Mouse (Mus musculus): Measurements from ENCODE around the gene Fpr-rs6. TPM values are rescaled to one million over a fixed set of nuclear protein-coding genes. Genes with fewer than 3 reads are reported as not detected.

Fpr-rs6 gene
- not detected in 2 replicates for polyA plus RNA-seq (2014; fragmentation: Nextera tagmentation; extraction: Ambion mirVana)

DNA sequence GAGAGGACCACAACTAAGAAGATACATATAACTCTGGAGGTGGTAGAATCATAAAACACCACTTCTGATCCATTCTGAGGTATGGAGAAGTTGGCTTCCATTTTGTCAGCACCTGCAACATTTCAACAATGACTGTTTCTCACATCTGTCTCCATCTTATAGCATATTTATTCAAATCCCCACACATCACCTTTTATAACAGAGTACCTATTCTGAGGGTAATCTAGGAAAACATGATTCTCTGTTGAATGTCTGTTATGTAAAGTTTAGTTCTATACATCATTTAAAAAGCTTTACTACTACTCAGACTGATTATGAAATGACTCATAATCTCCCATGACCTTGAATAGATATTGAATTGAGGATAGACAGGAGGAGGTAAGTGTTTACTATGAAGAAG, at the start of gene Fpr-rs6:
Gene Fpr-rs6 (minus strand): TSS at position 101 of the 400 bp plus-strand sequence.
- no peaks in the 10 kb centered on the region for H3K27me3 ChIP-seq (ENCODE audit: control insufficient read depth, insufficient read depth, low read length)

More for the DNA sequence above, at the start of gene Fpr-rs6:
- H3K4me3 ChIP-seq (ENCODE audit: low read depth, low read length): no peak within 1 kb of the TSS
- no peak within 1 kb of the TSS for H3K9ac ChIP-seq (ENCODE audit: low read depth, low read length)
- ATAC-seq (replicated peaks; ENCODE audit: insufficient number of reproducible peaks, low FRiP score, low TSS enrichment): no peak
- H3K4me1 ChIP-seq (ENCODE audit: control insufficient read depth, insufficient read depth, low read length): no peaks in the 10 kb centered on the region
- no peaks in the 10 kb centered on the region for H3K36me3 ChIP-seq (ENCODE audit: control insufficient read depth, insufficient read depth, low read length)
- H3K4me2 ChIP-seq: no peak within 1 kb of the TSS
- H3K27ac ChIP-seq (ENCODE audit: low read depth, low read length): no peak within 1 kb of the TSS
- no peaks in the 10 kb centered on the region; the same call in 1 of the 2 replicates for H3K9me3 ChIP-seq (replicated peaks; ENCODE audit: control insufficient read depth, low read length)

Other genes starting within 250 kb of the Fpr-rs6 start
- gene Vmn2r104, start 134.8 kb downstream of the Fpr-rs6 start, polyA plus RNA-seq (2014; fragmentation: Nextera tagmentation; extraction: Ambion mirVana): not detected in 2 replicates
- gene Fpr-rs7, start 68.9 kb downstream of the Fpr-rs6 start, polyA plus RNA-seq (2014; fragmentation: Nextera tagmentation; extraction: Ambion mirVana): not detected in 2 replicates
- not detected in 2 replicates for gene Vmn2r105, start 52.0 kb upstream of the Fpr-rs6 start, polyA plus RNA-seq (2014; fragmentation: Nextera tagmentation; extraction: Ambion mirVana)
- gene Vmn2r106, start 102.5 kb upstream of the Fpr-rs6 start, polyA plus RNA-seq (2014; fragmentation: Nextera tagmentation; extraction: Ambion mirVana): not detected in 2 replicates
- not detected in 2 replicates for gene Vmn2r107, start 162.1 kb upstream of the Fpr-rs6 start, polyA plus RNA-seq (2014; fragmentation: Nextera tagmentation; extraction: Ambion mirVana)
- not detected in 2 replicates for gene Vmn1r224, start 231.0 kb upstream of the Fpr-rs6 start, polyA plus RNA-seq (2014; fragmentation: Nextera tagmentation; extraction: Ambion mirVana)